Mouse (Mus musculus) cerebellum, postnatal 10 days (tissue): ENCODE measurements at regions not wholly inside any gene's neighbourhood (a gene's known extent, or its start where the extent isn't known, plus 50 kb on each side); places are given as distances from the start of the nearest gene placed in this dataset.

Experiments used
- DNase-seq, 2 experiments: peaks; one replicate each; pipeline ENCODE4 v3.0.0; 2021; ENCODE audit warnings: mixed read lengths in 2 of 2

DNA sequence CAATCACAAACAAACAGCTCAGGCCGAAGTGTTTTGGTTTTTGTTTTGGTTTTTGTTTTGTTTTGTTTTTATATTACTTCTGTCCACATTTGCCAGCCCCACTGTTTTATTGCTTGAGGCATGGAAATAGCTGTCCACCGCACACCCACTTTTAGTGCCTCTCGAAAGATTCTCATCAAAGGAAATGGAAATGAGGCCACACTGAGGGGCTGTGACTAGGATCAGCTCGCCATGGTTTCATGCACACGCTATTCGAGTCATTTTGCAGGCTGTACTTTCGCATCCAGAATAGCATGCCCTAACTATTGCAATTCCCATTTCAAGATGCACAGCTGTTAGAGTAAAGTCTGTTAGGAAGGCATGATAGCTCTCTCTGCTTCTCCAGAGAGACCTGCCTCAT lies 1543.4 kb upstream of the Tenm3 start:
- DNase-seq = no peak

DNA sequence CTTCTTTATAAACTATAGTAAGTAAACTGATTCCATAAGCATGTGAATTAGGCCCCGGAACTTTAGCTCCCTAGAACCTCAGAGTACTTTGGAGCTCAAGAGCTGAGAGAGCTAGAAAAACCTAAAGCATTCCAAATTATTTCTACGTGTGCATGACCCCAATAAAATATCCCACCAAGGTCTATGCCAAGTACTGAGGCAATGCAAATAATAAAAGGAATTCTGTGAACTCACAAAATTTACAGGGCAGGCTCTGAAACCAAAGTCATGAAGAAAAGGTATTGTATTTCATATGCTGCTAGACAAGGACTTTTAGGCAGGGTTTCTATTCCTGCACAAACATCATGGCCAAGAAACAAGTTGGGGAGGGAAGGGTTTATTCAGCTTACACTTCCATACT lies 1539.9 kb upstream of the Tenm3 start:
- DNase-seq = no peak

DNA sequence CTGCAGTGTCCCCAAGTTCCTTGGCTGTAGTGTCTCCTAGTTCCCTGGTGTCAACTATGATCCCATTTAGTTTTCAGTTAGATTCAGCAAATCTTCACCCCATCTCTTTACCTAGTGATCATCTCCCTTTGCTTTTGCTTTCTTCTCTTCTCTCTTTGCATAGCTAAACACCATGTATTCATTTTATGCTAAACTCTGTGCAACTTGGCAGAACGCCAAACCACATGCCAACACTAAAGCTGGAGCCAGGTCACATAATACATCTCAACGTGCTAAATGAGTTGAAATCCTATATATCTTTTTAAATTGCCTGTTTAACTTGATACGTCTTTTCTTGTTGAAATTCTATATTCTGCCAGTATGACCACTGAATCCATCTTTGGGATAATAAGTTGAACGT lies 1536.0 kb upstream of the Tenm3 start:
- peak; percentile 12 to 18 for DNase-seq

DNA sequence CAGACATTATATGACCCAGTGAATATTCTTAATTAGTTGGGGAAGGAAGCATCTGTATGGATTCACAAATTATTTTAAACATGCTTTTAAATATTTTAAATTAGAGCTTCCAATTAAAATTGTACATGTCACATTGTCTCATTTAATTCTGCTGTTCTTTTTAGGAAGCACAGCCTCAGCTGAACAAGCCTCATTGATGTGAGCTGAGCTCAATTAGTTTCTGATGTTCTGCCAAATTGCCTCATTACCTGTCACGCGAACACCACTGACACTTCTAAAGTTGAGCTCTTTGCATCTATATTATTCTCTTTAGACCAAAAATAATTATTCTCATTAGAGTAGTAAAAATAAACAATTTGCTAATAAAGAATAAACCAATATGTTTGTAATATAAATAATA lies 1530.0 kb upstream of the Tenm3 start:
- no peak for DNase-seq

DNA sequence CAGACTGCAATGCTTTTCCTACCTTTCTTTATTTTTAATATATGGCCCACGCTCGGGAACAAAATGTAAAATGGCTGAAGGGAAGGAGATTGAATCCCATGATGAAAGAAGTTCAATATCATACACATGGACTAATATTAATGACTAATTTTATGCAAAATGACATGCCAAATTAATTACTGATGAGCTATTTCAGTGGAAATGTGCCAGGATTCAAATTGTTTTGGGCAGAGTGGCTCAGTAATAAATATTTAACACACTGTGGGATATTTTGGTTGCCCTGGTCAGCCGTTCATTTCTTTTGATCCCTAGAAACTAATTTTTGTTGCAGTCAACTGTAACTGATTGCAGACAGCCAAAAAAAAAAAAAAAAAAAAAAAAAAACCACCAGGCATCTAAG lies 1482.7 kb upstream of the Tenm3 start:
- peak; percentile 13 to 42 for DNase-seq

DNA sequence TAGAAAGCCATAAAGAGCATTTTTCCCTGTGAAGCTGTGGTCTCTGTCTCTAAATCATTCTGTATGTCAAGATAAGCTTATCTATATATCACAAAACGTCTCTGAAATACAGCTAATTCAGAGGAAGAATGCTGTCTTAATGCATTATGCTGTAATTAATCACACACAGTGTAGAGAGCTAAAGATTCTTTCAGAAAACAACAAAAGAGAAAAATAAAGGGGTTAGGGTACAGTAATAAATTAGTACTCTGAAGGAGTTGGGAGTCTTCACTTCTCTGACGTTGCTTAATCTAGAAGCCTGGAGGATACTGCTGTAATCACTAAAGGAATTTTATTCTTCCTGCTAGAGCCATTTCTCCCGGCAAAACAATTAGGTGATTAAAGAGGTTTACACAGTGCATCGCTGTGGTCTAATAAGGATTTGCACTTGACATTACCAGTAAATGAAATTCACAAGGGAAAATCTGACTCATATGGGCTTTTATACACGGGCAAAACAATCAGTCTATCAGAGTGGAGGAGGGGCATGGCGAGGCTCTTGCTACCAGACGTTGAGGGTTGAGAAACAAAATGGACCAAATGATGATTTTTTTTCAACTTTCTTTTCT lies 1477.7 kb upstream of the Tenm3 start:
- no peak for DNase-seq

DNA sequence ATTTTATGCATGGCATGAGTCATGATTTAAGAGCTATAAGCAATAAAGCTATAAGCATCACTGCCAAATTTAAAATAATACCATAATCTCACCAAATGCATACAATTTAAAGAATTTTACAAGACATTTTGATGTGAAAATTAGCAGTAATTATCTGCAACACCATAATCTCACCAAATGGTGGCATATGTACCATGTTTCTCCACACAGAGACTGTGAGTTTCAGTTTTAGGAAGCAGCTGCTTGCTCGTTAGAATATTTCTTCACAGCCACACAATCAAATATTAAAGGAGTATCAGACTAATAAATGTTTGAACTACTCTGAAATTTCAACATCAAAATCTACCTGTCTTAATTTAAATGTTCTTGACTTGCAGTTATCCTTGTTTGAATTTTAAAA lies 1472.9 kb upstream of the Tenm3 start:
- DNase-seq = peak in 1 of 2 experiments; percentile 11

DNA sequence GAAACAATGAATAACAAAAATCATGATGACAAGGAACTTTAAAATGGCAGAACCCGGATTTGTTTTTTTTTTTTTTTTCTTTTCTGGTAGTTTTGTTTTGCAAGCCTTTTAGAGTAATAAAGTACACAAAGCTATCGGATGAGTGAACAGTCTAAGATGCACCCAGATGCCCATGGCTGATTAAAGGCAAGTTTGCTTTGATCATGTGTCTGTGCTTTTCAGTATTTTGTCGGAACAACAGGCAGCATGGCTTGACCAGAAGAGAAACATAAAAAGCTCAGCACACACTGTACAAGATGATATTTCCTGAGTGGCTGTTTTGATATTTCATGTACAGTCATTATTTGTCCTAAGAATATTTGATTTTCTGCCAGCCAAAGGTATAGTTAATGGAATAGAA lies 1466.6 kb upstream of the Tenm3 start:
- DNase-seq = no peak

DNA sequence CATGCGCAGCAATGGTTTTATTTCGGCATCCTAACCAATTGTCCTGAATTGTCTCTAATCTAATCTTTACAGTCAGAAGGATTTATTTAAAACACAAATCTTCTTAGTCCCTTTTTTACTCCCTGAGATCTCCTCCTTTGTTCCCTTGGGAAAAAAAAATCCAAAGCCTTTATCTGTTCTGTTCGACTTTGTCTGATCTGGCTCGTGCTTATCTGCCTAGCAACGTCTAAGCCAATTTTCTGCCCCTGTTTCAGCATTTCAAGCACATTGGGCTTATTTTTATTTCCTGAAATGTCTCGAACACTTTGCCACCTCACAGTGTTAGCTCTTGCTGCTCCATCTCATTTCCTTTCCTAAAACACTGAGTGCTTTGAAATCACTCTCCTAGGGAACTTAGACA lies 1456.6 kb upstream of the Tenm3 start:
- DNase-seq = no peak

DNA sequence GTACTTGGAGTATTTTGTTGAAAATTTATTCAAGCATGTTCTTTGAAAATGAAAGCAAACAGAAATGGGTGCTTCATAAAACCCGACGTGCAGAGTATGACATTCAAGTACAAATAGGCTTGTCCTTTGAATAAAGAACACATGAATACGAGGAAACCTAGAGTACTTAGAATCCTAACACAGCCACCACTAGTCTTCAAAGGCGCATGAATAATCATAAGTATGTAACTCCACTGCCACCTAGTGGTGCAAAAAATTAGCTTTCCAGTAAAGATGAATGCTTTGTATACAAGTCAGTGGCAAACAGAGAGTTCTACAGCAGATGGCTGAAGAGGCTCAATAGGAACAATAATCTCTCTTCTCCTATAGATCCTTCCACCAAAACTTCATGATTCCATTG lies 1449.8 kb upstream of the Tenm3 start:
- DNase-seq = peak; percentile 90 to 96

DNA sequence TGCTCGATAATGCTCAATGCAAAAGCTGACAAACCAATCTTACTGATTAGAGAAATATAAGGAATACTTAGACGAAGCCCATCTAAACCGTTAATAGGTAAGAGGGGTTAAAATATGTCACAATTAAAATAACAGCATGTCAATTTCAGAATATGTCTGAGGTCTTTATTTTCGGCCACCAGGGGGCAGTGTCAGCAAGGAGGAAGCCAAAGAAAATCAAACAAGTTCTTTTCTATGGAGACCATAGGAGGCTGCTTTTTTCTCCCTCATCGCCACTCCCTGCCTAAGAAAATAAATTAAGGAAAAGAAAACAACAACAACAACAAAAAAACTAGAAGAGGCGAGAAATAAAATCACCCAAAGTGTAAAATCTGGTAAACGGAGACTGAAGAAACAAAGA lies 1448.4 kb upstream of the Tenm3 start:
- peak; percentile 87 to 91 for DNase-seq

DNA sequence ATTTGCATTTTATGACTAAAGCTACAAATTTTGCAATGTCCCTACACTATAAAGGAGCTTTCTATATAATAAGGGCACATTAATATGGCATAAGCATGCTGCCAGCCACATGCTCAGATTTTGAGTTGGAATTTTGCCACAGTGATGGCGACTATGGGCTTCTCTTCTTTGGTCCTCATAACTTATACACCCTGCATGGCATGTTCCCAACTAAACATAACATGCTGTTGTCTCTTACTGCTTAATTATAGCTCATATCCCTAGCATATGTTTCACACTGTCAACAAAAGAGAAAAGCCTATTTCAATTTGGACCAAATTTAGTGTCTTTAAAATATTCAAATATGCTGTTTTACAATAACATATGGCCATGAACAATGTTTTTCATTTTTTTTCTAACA lies 1432.6 kb upstream of the Tenm3 start:
- DNase-seq = no peak

DNA sequence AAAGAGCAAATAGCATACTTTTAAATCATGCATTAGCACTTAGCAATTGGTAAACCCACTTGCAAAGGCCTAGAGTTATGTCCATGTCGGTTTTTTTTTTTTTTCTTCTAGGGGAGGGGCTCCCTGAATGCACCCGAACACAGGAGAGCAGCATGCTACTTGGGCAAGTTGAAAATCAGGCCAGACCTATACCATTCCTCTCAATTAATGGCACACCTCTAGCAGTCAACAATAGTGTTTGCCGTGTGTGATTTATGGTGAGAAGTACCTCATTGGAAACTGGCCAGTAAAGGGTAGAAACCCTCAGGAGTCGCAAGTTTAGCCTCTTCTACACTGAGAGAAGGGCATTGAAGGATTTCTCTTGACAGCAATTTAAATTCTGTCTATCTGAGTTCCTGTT lies 1421.0 kb upstream of the Tenm3 start:
- DNase-seq = no peak
